Mouse (Mus musculus) embryonic facial prominence, embryonic 15.5 days (tissue): Measurements from ENCODE around the gene C1ra. TPM values are rescaled to one million over a fixed set of nuclear protein-coding genes. Genes with fewer than 3 reads are reported as not detected.

Source experiments
- ATAC-seq: fragments of 200-750 bp; cut with Nextera tagmentation; 2 replicates; pipeline ENCODE4 v1.8.0; 2017; ENCODE audit warnings: low read depth, moderate TSS enrichment; ENCODE audit not compliant: insufficient number of reproducible peaks, low FRiP score, low TSS enrichment
- H3K27ac ChIP-seq: fragments of 300-500 bp; sonication (generic); replicated peaks from 2 replicates; pipeline ENCODE4 v1.5.1; 2015; ENCODE audit warnings: mild to moderate bottlenecking, inconsistent platforms
- H3K27me3 ChIP-seq: fragments of 300-500 bp; sonication (generic); 2 replicates; pipeline ENCODE4 v1.6.1; 2015; ENCODE audit warnings: inconsistent platforms
- H3K36me3 ChIP-seq: fragments of 300-500 bp; sonication (generic); 2 replicates; pipeline ENCODE4 v1.6.1; 2015; ENCODE audit warnings: mild to moderate bottlenecking, inconsistent platforms
- H3K4me1 ChIP-seq: fragments of 300-500 bp; sonication (generic); 2 replicates; pipeline ENCODE4 v1.6.1; 2015; ENCODE audit warnings: inconsistent platforms
- H3K4me2 ChIP-seq: fragments of 300-500 bp; sonication (generic); replicated peaks from 2 replicates; pipeline ENCODE4 v1.6.1; 2015; ENCODE audit warnings: mild to moderate bottlenecking, inconsistent platforms
- H3K4me3 ChIP-seq: fragments of 300-500 bp; sonication (generic); replicated peaks from 2 replicates; pipeline ENCODE4 v1.5.1; 2015; ENCODE audit warnings: mild to moderate bottlenecking, inconsistent platforms
- H3K9ac ChIP-seq: fragments of 300-500 bp; sonication (generic); 2 replicates; pipeline ENCODE4 v1.6.1; 2015; ENCODE audit warnings: inconsistent platforms
- H3K9me3 ChIP-seq: fragments of 300-500 bp; sonication (generic); replicated peaks from 2 replicates; pipeline ENCODE4 v1.6.1; 2016; ENCODE audit warnings: inconsistent platforms
- WGBS: fragments of 180-500 bp; shearing (Covaris S2); methylation state at CpG from one replicate; pipeline ENCODE4 v1.1.7; 2015; 5-methylcytosine and 5-hydroxymethylcytosine counted together
- polyA plus RNA-seq: library from polyadenylated mRNA; unstranded; fragments of >200 nt; fragmentation: Nextera tagmentation; extraction: Ambion mirVana; gene quantifications from 2 replicates; pipeline ENCODE4 v1.2.1, GENCODE M21; 2015

C1ra gene
- polyA plus RNA-seq, 1 experiment from 2014 or later: 6.1 TPM

DNA sequence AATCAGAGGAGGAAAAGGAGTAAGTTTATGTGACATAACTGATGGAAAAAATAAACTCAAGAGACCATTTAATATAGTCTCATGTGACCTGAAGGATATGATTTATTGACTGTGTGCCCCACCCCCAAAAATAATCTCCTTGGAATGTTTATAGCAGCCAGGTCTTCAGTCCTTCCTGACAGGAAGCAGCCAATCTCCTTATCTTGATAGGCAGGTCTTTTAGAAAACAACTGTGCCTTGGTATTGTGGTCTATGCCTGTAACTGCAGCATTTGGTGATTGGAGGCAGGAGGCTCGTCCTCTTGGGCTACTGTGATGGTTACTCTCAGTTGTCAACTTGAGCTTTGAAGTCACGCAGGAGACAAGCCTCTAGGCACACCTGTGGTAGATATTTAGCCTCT is 24.7 kb upstream of the C1ra start:
- no peak overlapping the region for H3K4me3 ChIP-seq
- H3K36me3 ChIP-seq: no peaks in the 10 kb centered on the region
- H3K4me2 ChIP-seq: no peak overlapping the region
- H3K27ac ChIP-seq: no peak overlapping the region
- 37% methylated on average over 2 of the region's 2 CpGs for WGBS
- no peak for ATAC-seq
- H3K27me3 ChIP-seq: no peaks in the 10 kb centered on the region
- H3K4me1 ChIP-seq: peaks cover 4% of the 10 kb centered on the region; the same call in 1 of the 2 replicates
- H3K9me3 ChIP-seq: no peaks in the 10 kb centered on the region
- H3K9ac ChIP-seq: no peak overlapping the region

DNA sequence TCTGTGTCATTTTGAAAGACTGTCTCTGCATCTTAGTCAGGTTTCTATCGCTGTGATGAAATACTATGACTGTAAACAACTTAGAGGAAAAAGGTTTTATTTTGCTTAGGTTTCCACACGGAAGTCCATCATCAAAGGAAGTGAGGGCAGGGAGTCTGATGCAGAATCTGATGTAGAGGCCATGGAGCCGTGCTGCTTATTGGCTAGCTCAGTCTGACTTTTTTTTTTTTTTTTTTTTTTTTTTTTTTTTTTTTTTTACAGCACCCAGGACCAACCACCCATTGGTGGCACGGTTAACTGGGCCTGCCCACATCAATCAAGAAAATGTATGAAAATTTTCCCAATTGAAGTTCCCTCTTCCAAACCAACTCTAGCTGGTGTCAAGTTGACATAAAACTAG is 23.3 kb upstream of the C1ra start:
- no peak overlapping the region for H3K4me2 ChIP-seq
- WGBS: 73% methylated on average over 4 of the region's 4 CpGs
- no peaks in the 10 kb centered on the region for H3K27me3 ChIP-seq
- no peak overlapping the region for H3K9ac ChIP-seq
- ATAC-seq: no peak
- no peak overlapping the region for H3K4me3 ChIP-seq
- H3K9me3 ChIP-seq: no peaks in the 10 kb centered on the region
- H3K36me3 ChIP-seq: no peaks in the 10 kb centered on the region
- no peak overlapping the region for H3K27ac ChIP-seq
- peaks cover 10% of the 10 kb centered on the region; the same call in 1 of the 2 replicates for H3K4me1 ChIP-seq

DNA sequence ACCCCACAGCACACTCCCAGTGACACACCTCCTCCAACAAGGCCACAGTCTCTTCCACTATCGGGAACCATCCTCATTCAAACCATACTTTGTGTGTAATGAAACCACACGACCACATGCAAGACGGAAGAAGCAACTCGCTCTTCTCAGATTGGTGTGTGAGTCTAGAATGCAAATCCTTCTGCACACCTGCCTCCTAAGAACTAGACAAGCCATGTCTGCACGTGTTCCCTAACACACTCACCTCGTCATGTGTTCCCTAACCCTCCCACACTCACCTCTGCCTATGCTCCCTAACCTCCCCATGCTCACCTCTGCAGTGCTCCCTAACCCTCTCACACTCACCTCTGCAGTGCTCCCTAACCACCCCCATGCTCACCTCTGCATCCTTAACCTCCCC is 20.8 kb upstream of the C1ra start:
- 74% methylated on average over 6 of the region's 6 CpGs for WGBS
- H3K4me3 ChIP-seq: no peak overlapping the region
- H3K27ac ChIP-seq: no peak overlapping the region
- H3K4me2 ChIP-seq: no peak overlapping the region
- H3K9ac ChIP-seq: no peak overlapping the region
- peaks cover 7% of the 10 kb centered on the region; the same call in 1 of the 2 replicates for H3K4me1 ChIP-seq
- H3K36me3 ChIP-seq: no peaks in the 10 kb centered on the region
- H3K9me3 ChIP-seq: no peaks in the 10 kb centered on the region
- no peak for ATAC-seq
- no peaks in the 10 kb centered on the region for H3K27me3 ChIP-seq

DNA sequence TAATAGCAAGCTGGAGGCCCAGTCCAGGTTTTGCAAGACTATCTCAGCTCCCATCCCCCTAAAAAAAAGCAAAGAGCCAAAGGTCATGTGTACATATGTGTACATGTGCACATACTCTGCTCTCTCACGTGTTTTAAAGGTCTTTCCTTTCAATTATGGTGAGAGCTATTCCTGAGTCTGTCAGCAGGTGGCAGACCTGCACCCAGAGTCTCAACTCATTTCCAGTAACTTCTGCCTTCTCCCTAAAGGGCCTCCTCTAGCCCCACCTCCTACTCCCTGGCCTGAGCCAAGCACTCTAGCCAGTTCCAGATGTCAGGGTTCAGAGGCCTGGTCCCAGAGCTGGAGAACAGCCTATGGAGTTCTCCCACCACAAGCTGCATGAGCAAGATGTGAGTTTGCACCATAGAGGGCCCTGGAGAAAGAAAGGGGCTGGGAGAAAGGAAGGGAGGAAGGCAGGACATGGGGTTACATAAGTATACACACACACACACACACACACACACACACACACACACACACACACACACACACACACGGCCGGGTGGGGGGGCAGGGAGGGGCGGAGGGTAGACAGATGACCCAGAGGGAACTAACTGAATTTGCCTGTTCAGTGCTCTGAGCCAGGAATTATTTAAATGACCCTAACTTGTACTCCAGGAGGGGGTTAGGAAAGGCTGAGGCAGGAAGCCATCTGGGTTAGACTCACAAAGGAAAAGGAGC is 19.2 kb upstream of the C1ra start, which contains the start of gene C1rl:
Gene C1rl, plus strand, starts transcription at position 272 of the 720 bp plus-strand sequence.
- 25% methylated on average over 4 of the region's 4 CpGs for WGBS
- ATAC-seq: peak; percentile 81
- Histone ChIP-seq H3K4me3 (no peak within 1 kb of the TSS), H3K4me1 (peaks cover 7% of the 10 kb centered on the region; the same call in 1 of the 2 replicates), H3K9ac (no peak within 1 kb of the TSS), H3K27me3 (no peaks in the 10 kb centered on the region), H3K4me2 (no peak within 1 kb of the TSS), H3K36me3 (no peaks in the 10 kb centered on the region), H3K27ac (no peak within 1 kb of the TSS), H3K9me3 (no peaks in the 10 kb centered on the region)

DNA sequence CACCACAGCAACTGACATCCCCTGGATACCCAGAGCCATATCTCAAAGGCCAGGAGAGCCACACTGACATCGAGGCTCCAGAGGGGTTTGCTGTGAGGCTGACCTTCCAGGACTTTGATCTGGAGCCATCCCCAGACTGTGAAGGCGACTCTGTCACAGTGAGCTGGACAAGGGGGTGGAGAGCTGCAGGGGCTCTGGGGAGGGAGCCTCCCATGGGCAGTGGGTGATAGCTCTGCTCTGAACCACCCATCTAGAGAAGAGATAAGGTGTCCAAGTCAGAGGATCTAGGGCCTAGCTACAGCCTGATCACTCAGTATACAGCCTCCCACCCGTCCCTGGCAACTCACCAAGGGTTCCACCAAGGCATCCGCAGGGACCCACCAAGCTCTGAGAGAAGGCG is 18.3 kb upstream of the C1ra start:
- Histone ChIP-seq H3K4me2 (no peak overlapping the region), H3K27ac (no peak overlapping the region), H3K36me3 (no peaks in the 10 kb centered on the region), H3K9me3 (no peaks in the 10 kb centered on the region), H3K9ac (no peak overlapping the region), H3K4me1 (peaks cover 7% of the 10 kb centered on the region; the same call in 1 of the 2 replicates), H3K4me3 (no peak overlapping the region), H3K27me3 (no peaks in the 10 kb centered on the region)
- WGBS: 73% methylated on average over 5 of the region's 5 CpGs
- ATAC-seq: no peak

DNA sequence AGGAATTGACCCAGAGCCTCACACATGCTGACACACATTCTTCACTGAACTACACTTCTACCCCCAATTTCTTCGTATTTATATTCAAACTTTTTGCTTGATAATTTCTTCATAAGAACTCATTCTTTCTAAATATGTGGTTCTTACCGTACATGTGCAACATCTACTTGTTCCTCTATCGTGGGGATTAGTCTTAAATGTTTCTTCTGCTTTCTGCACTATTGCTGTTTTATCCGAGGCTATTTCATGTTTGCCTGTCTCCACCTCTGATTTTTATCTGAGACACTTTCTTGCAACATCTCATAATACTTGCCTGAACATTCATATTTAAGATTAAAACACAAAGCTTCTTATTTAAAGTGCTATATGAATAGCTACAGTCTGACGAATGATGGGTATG is 16.2 kb upstream of the C1ra start:
- H3K4me1 ChIP-seq: peaks cover 7% of the 10 kb centered on the region; the same call in 1 of the 2 replicates
- ATAC-seq: no peak
- no peak overlapping the region for H3K27ac ChIP-seq
- H3K4me3 ChIP-seq: no peak overlapping the region
- H3K9me3 ChIP-seq: no peaks in the 10 kb centered on the region
- no peaks in the 10 kb centered on the region for H3K27me3 ChIP-seq
- no peak overlapping the region for H3K4me2 ChIP-seq
- H3K9ac ChIP-seq: no peak overlapping the region
- H3K36me3 ChIP-seq: no peaks in the 10 kb centered on the region
- 85% methylated on average over 5 of the region's 5 CpGs for WGBS

DNA sequence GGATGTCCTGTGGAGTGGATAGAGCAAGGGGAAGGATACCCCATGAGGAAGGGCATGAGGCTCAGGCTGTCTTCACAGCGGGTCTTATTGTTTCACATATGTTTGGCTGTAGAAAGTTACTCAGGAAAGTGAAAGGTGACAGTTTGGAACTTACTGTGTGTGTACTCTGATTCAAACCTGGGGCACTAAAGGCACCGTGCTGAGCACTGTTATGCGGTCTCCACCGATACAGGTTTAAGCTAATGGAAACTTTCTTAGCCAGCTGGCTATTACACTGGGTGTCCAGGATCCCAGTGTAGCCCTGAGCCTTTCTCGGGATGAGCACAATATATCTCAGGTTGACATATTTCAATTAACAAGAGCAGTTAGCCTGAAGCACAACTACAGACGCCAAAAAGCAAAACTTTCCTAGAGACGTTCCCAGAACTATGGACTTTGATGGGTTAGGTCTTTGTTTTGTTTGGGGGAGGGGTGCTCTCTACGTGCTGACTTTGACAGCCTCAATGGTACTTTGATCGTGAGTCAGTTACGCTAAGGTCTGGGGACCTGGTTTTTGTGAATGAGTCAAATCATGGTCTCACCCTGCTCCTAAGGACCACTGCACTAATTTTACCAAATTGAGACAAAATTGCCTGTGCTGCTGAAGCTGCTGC is 12.2 kb upstream of the C1ra start:
- Histone ChIP-seq H3K36me3 (no peaks in the 10 kb centered on the region), H3K27ac (no peak overlapping the region), H3K4me1 (no peaks in the 10 kb centered on the region), H3K9me3 (no peaks in the 10 kb centered on the region), H3K9ac (no peak overlapping the region), H3K4me3 (no peak overlapping the region), H3K27me3 (no peaks in the 10 kb centered on the region), H3K4me2 (no peak overlapping the region)
- no peak for ATAC-seq
- WGBS: 46% methylated on average over 10 of the region's 10 CpGs

DNA sequence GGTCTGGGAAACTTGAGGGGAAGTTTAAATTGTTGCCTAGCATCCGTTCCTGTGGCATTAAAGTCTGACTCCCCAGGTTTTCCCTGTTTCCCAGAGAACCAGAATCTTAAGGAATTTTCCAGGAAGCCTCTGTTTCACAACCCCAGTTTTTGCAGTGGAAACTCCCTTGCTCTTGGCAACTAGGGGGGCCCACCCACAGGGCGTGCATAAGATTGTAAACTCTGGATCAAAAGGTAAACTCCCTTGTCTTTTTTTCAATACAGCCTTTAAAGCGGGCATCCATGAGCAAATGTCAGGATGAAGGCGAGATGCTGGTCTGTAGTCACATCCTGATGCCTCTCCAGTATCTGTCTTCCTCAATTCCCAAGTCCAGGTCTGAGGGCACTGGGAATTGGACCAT is 10.7 kb upstream of the C1ra start:
- no peak for ATAC-seq
- H3K27ac ChIP-seq: no peak overlapping the region
- 64% methylated on average over 4 of the region's 4 CpGs for WGBS
- H3K36me3 ChIP-seq: no peaks in the 10 kb centered on the region
- no peaks in the 10 kb centered on the region for H3K9me3 ChIP-seq
- no peaks in the 10 kb centered on the region for H3K4me1 ChIP-seq
- no peak overlapping the region for H3K4me3 ChIP-seq
- no peaks in the 10 kb centered on the region for H3K27me3 ChIP-seq
- H3K9ac ChIP-seq: no peak overlapping the region
- H3K4me2 ChIP-seq: no peak overlapping the region

DNA sequence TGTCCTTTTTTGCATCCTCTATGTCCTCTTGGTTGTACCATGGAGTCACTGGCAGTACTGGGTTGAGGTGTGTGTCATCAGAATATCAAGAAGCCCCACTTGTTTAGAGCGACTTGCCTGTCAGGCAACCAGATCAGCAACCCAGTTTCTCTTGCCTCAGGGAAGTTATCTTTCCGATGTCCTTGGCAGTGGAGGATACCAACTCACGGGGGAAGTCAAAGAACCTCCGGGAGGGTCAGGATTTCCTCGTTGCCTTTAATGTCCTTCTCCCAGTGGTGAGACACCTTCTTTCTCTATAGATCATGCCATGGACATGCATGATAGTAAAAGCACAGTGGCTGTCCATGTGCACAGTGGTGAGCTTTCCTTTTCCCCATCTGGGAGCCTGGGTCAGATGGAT is 10.2 kb upstream of the C1ra start:
- Histone ChIP-seq H3K27ac (no peak overlapping the region), H3K36me3 (no peaks in the 10 kb centered on the region), H3K4me1 (no peaks in the 10 kb centered on the region), H3K9ac (no peak overlapping the region), H3K27me3 (no peaks in the 10 kb centered on the region), H3K4me2 (no peak overlapping the region), H3K9me3 (no peaks in the 10 kb centered on the region), H3K4me3 (no peak overlapping the region)
- WGBS: 64% methylated on average over 5 of the region's 5 CpGs
- ATAC-seq: no peak

DNA sequence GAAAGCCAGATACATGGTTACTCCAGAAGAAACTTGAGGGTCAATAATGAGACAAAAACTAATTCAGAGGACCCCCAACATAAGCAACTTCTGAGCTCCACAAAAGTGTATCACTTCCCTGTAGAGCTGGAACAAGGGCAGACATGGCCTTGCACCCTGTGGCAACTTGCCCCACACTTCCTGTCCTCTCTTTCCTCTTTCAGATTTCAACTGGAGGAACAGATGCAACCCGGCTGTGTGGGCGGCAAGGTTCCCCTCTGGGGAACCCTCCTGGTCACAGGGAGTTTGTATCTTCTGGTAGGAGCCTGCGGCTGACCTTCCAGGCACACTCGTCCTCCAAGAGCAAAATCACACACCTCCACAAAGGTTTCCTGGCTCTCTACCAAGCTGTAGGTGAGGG is 7.2 kb upstream of the C1ra start:
- no peak overlapping the region for H3K27ac ChIP-seq
- H3K4me3 ChIP-seq: no peak overlapping the region
- H3K27me3 ChIP-seq: no peaks in the 10 kb centered on the region
- 67% methylated on average over 4 of the region's 4 CpGs for WGBS
- no peaks in the 10 kb centered on the region for H3K4me1 ChIP-seq
- no peaks in the 10 kb centered on the region for H3K36me3 ChIP-seq
- ATAC-seq: no peak
- no peak overlapping the region for H3K4me2 ChIP-seq
- H3K9ac ChIP-seq: no peak overlapping the region
- H3K9me3 ChIP-seq: no peaks in the 10 kb centered on the region

DNA sequence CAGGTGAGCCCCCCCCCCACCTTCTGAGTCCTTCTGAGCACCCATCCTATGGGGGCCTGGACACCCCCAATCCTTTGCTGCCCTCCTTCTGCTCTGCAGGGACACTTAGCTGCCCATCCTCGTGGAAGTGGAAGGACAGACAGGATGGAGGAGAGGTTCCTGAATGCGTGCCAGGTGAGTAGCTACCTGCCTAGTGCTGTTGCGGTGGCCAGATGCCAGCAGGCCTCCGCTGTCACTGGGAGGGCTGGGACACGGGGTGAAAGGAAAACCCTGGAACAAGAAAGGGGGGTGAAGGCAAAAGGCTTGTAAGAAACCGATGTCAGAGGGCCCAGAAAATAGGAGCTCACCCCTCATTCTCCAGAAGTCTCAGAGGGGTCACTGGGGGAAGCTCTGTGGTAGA is 5.2 kb upstream of the C1ra start:
- no peak for ATAC-seq
- no peaks in the 10 kb centered on the region for H3K27me3 ChIP-seq

DNA sequence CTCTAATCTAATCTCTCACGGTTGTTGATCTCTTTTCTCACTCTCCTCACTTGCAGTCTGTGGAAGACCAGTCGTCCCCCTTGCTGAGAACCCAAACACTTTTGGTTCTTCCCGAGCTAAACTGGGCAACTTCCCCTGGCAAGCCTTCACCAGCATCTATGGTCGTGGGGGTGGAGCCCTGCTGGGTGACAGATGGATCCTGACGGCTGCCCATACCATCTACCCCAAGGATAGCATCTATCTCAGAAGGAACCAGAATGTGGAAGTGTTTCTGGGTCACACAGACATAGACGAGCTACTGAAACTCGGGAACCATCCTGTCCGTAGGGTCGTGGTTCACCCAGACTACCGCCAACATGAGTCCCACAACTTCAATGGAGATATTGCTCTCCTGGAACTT is 3.9 kb upstream of the C1ra start:
- 0 out of 2 replicates have a peak, but pooled peaks have one; percentile 18 for ATAC-seq
- WGBS: 82% methylated on average over 10 of the region's 10 CpGs
- H3K9me3 ChIP-seq: no peaks in the 10 kb centered on the region
- H3K27me3 ChIP-seq: no peaks in the 10 kb centered on the region
- no peak overlapping the region for H3K4me2 ChIP-seq
- H3K9ac ChIP-seq: no peak overlapping the region
- H3K27ac ChIP-seq: no peak overlapping the region
- H3K4me1 ChIP-seq: no peaks in the 10 kb centered on the region
- no peaks in the 10 kb centered on the region for H3K36me3 ChIP-seq
- no peak overlapping the region for H3K4me3 ChIP-seq

More for the DNA sequence above, 5.2 kb upstream of the C1ra start:
- Histone ChIP-seq H3K9me3 (no peaks in the 10 kb centered on the region), H3K27ac (no peak overlapping the region), H3K4me2 (no peak overlapping the region), H3K4me3 (no peak overlapping the region), H3K9ac (no peak overlapping the region), H3K36me3 (no peaks in the 10 kb centered on the region), H3K4me1 (no peaks in the 10 kb centered on the region)
- WGBS: 72% methylated on average over 6 of the region's 6 CpGs
